Comparison of ENCODE assay signal across 11 mouse cellular contexts in the genomic region with DNA sequence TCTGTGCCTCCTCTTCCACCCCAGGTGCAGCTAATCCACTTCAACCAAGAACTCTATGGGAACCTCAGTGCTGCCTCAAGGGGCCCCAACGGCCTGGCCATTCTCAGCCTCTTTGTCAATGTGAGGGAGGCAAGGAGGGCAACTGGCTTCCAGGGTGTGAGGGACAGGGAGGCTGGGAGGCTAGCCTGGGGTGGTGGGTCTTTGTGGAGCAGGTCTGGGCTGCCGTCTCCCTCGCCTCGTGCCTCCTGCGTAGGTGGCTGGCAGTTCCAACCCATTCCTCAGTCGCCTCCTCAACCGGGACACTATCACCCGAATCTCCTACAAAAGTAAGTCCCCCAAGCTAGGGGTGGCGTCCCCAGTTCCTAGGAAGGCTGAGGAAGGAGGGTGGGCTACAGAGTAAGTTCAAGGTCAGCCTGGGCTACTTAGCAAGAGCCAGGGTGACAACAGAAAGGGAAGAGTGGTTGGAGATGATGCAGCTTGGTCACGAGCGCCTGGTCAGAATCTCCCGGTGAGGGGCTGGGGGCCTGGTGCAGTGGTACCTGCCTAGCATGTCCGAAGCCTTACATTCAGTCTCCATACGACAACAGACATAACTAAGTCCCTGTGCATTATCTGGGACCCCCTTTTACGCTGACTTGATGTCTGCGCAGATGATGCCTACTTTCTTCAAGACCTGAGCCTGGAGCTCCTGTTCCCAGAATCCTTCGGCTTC. TPM values are rescaled to one million over a fixed set of nuclear protein-coding genes. Genes with fewer than 3 reads are reported as not detected.
DNase-seq lines count a peak whose midpoint lies in the region; ATAC-seq lines count a peak whose summit lies in the region.
"Had no signal": no experiment of that assay in that cellular context is flagged by ENCODE, and none has a peak within 500 bp of the region (broad histone marks: within the 10 kb centered on the region; RNA-seq: fewer than 3 reads in every experiment).

No protein-coding gene starts in this region.

- ATAC-seq in heart, embryonic 16.5 days (replicated peaks; ENCODE audit: extremely low read depth, insufficient read depth, low FRiP score): no peak
- ATAC-seq in embryonic facial prominence, embryonic 12.5 days (ENCODE audit: insufficient number of reproducible peaks, insufficient read depth, low FRiP score, low TSS enrichment): no peak
- ATAC-seq in limb, embryonic 12.5 days (ENCODE audit: insufficient number of reproducible peaks, insufficient read depth, low FRiP score, low TSS enrichment, low read depth): no peak
- ATAC-seq in frontal cortex, adult (ENCODE audit: low TSS enrichment): no peak
- no peak for ATAC-seq in megakaryocyte, adult 5-6 weeks (ENCODE audit: poor library complexity, severe bottlenecking)

- H3K4me1 ChIP-seq in heart, embryonic 16.5 days (ENCODE audit: control insufficient read depth, insufficient read depth, low read length): peaks cover 45% of the 10 kb centered on the region
- H3K4me1 ChIP-seq in embryonic facial prominence, embryonic 12.5 days: peaks cover 46% of the 10 kb centered on the region
- H3K4me1 ChIP-seq in limb, embryonic 12.5 days (replicated peaks): peaks cover 57% of the 10 kb centered on the region

- H3K9ac ChIP-seq in heart, embryonic 16.5 days (ENCODE audit: low read length): no peak overlapping the region
- 0 out of 2 replicates have a peak overlapping the region, but pooled peaks have one; percentile 40 for H3K9ac ChIP-seq in embryonic facial prominence, embryonic 12.5 days
- no peak overlapping the region; the same call in 1 of the 2 replicates for H3K9ac ChIP-seq in limb, embryonic 12.5 days (replicated peaks)

- no peaks in the 10 kb centered on the region for H3K36me3 ChIP-seq in heart, embryonic 16.5 days (ENCODE audit: control insufficient read depth, insufficient read depth)
- no peaks in the 10 kb centered on the region for H3K36me3 ChIP-seq in embryonic facial prominence, embryonic 12.5 days
- no peaks in the 10 kb centered on the region for H3K36me3 ChIP-seq in limb, embryonic 12.5 days

- 0 out of 2 replicates have a peak overlapping the region, but pooled peaks have one; percentile 99 for H3K4me2 ChIP-seq in heart, embryonic 16.5 days (ENCODE audit: low read depth, low read length)
- peak overlapping the region; percentile 98 for H3K4me2 ChIP-seq in embryonic facial prominence, embryonic 12.5 days (replicated peaks)
- peak overlapping the region; percentile 97 for H3K4me2 ChIP-seq in limb, embryonic 12.5 days

- H3K9me3 ChIP-seq in heart, embryonic 16.5 days (replicated peaks; ENCODE audit: control insufficient read depth, low read length): no peaks in the 10 kb centered on the region
- no peaks in the 10 kb centered on the region for H3K9me3 ChIP-seq in embryonic facial prominence, embryonic 12.5 days
- H3K9me3 ChIP-seq in limb, embryonic 12.5 days: no peaks in the 10 kb centered on the region

- no peak for DNase-seq in heart, adult 18-20 months
- DNase-seq in cerebellum, adult 9-10 months: peak; percentile 73
- no peak for DNase-seq in urinary bladder, postnatal 14 days (ENCODE audit: low spot score)
- DNase-seq: adrenal gland, postnatal 25 days; layer of hippocampus, postnatal 36 days had no signal

- 85% methylated on average over 17 of the region's 17 CpGs for WGBS in heart, embryonic 16.5 days
- 91% methylated on average over 17 of the region's 17 CpGs for WGBS in embryonic facial prominence, embryonic 12.5 days
- WGBS in limb, embryonic 12.5 days: 88% methylated on average over 17 of the region's 17 CpGs

- H3K4me3 ChIP-seq in heart, embryonic 16.5 days (ENCODE audit: low read length): no peak overlapping the region
- no peak overlapping the region for H3K4me3 ChIP-seq in embryonic facial prominence, embryonic 12.5 days
- H3K4me3 ChIP-seq in limb, embryonic 12.5 days (replicated peaks): no peak overlapping the region

- H3K27ac ChIP-seq in heart, embryonic 16.5 days (ENCODE audit: low read length): no peak overlapping the region
- 0 out of 2 replicates have a peak overlapping the region, but pooled peaks have one; percentile 85 for H3K27ac ChIP-seq in embryonic facial prominence, embryonic 12.5 days
- H3K27ac ChIP-seq in limb, embryonic 12.5 days: peak overlapping the region; percentile 87; the same call in 1 of the 2 replicates

- H3K27me3 ChIP-seq in heart, embryonic 16.5 days (ENCODE audit: control insufficient read depth, insufficient read depth, low read length): peaks cover 23% of the 10 kb centered on the region
- peaks cover 26% of the 10 kb centered on the region for H3K27me3 ChIP-seq in embryonic facial prominence, embryonic 12.5 days
- H3K27me3 ChIP-seq in limb, embryonic 12.5 days: peaks cover 33% of the 10 kb centered on the region

RNA-seq across cellular contexts. Expression of gene Dbp, which starts 1.9 kb away (rescaled TPM):
- polyA plus RNA-seq in heart, embryonic 16.5 days (2015; fragmentation: Nextera tagmentation; extraction: Ambion mirVana): 3.0 and 3.6 TPM in 2 replicates
- total RNA-seq in heart, adult 18-20 months (2021): 10 to 100 TPM; 12.1 to 15.0 TPM
- polyA plus RNA-seq in embryonic facial prominence, embryonic 12.5 days (2016; fragmentation: Nextera tagmentation; extraction: Ambion mirVana): 6.9 and 11.5 TPM in 2 replicates
- polyA plus RNA-seq in limb, embryonic 12.5 days (2016; fragmentation: Nextera tagmentation; extraction: Ambion mirVana): 6.4 and 8.5 TPM in 2 replicates
- 3.3 and 4.1 TPM in 2 replicates for total RNA-seq in megakaryocyte, adult 5-6 weeks (2015)
- 3.9 and 5.9 TPM in 2 replicates for total RNA-seq in megakaryocyte, adult 5-6 weeks (2017)

RNA-seq across cellular contexts. Expression of gene Car11, which starts 3.3 kb away (rescaled TPM):
- polyA plus RNA-seq in heart, embryonic 16.5 days (2015; fragmentation: Nextera tagmentation; extraction: Ambion mirVana): 4.2 and 5.1 TPM in 2 replicates
- total RNA-seq in heart, adult 18-20 months (2021): 1 to 10 TPM; 3.4 to 5.9 TPM
- 11.5 and 14.1 TPM in 2 replicates for polyA plus RNA-seq in embryonic facial prominence, embryonic 12.5 days (2016; fragmentation: Nextera tagmentation; extraction: Ambion mirVana)
- 8.8 and 12.6 TPM in 2 replicates for polyA plus RNA-seq in limb, embryonic 12.5 days (2016; fragmentation: Nextera tagmentation; extraction: Ambion mirVana)
- not detected in 2 replicates for total RNA-seq in megakaryocyte, adult 5-6 weeks (2015)
- not detected in 2 replicates for total RNA-seq in megakaryocyte, adult 5-6 weeks (2017)
- total RNA-seq: granulocyte monocyte progenitor cell, adult 5-6 weeks had no signal

RNA-seq across cellular contexts. Expression of gene Sec1, which starts 8.8 kb away (rescaled TPM):
- polyA plus RNA-seq in heart, embryonic 16.5 days (2015; fragmentation: Nextera tagmentation; extraction: Ambion mirVana): 0.33 and 0.65 TPM in 2 replicates
- total RNA-seq in heart, adult 18-20 months (2021): under 1 TPM; 0.18 to 0.30 TPM
- polyA plus RNA-seq in embryonic facial prominence, embryonic 12.5 days (2016; fragmentation: Nextera tagmentation; extraction: Ambion mirVana): 2.9 and 3.1 TPM in 2 replicates
- polyA plus RNA-seq in limb, embryonic 12.5 days (2016; fragmentation: Nextera tagmentation; extraction: Ambion mirVana): 0.40 and 0.74 TPM in 2 replicates
- not detected in 2 replicates for total RNA-seq in megakaryocyte, adult 5-6 weeks (2015)
- total RNA-seq in megakaryocyte, adult 5-6 weeks (2017): not detected in 2 replicates
- total RNA-seq: granulocyte monocyte progenitor cell, adult 5-6 weeks had no signal

RNA-seq across cellular contexts. Expression of gene Rpl18, which starts 12.3 kb away (rescaled TPM):
- 520 and 591 TPM in 2 replicates for polyA plus RNA-seq in heart, embryonic 16.5 days (2015; fragmentation: Nextera tagmentation; extraction: Ambion mirVana)
- 100 to 1,000 TPM; 574 to 615 TPM for total RNA-seq in heart, adult 18-20 months (2021)
- polyA plus RNA-seq in embryonic facial prominence, embryonic 12.5 days (2016; fragmentation: Nextera tagmentation; extraction: Ambion mirVana): 926 and 973 TPM in 2 replicates
- 990 and 1,038 TPM in 2 replicates for polyA plus RNA-seq in limb, embryonic 12.5 days (2016; fragmentation: Nextera tagmentation; extraction: Ambion mirVana)
- 1,249 and 1,272 TPM in 2 replicates for total RNA-seq in megakaryocyte, adult 5-6 weeks (2015)
- 1,058 and 1,261 TPM in 2 replicates for total RNA-seq in megakaryocyte, adult 5-6 weeks (2017)

RNA-seq across cellular contexts. Expression of gene Sphk2, which starts 14.8 kb away (rescaled TPM):
- 18.9 and 19.1 TPM in 2 replicates for polyA plus RNA-seq in heart, embryonic 16.5 days (2015; fragmentation: Nextera tagmentation; extraction: Ambion mirVana)
- 10 to 100 TPM; 18.4 to 20.2 TPM for total RNA-seq in heart, adult 18-20 months (2021)
- 34.7 and 35.3 TPM in 2 replicates for polyA plus RNA-seq in embryonic facial prominence, embryonic 12.5 days (2016; fragmentation: Nextera tagmentation; extraction: Ambion mirVana)
- polyA plus RNA-seq in limb, embryonic 12.5 days (2016; fragmentation: Nextera tagmentation; extraction: Ambion mirVana): 32.5 TPM in 2 replicates
- 14.6 and 21.2 TPM in 2 replicates for total RNA-seq in megakaryocyte, adult 5-6 weeks (2015)
- 13.7 and 15.7 TPM in 2 replicates for total RNA-seq in megakaryocyte, adult 5-6 weeks (2017)
